Mouse (Mus musculus): ENCODE data around the gene Carf. TPM values are rescaled to one million over a fixed set of nuclear protein-coding genes. Genes with fewer than 3 reads are reported as not detected.
A peak's percentile ranks its signal among the peaks of the same experiment; 100 is the strongest.
"Not testable (repeated sequence)": the region's sequence is repeated elsewhere in the genome, so short reads cannot be mapped to it uniquely, and the experiment has no call there.

Carf gene
- polyA plus RNA-seq (2016; fragmentation: Nextera tagmentation; extraction: Ambion mirVana), result 6.5 and 7.0 TPM in 2 replicates

GRCm38 (mm10) chr1:60098024-60098781, at the start of gene Carf, which contains the start of gene Wdr12:
Carf (plus strand) TSS chr1:60098247.
Wdr12 (minus strand) TSS chr1:60098645.
- Histone ChIP-seq H3K4me2 (peak within 1 kb of the TSS; percentile 80), H3K9me3 (no peaks in the 10 kb centered on the region), H3K27me3 (no peaks in the 10 kb centered on the region), H3K4me3 (replicated peaks) (peak within 1 kb of the TSS; percentile 95), H3K36me3 (replicated peaks) (peaks cover 12% of the 10 kb centered on the region), H3K27ac (peak within 1 kb of the TSS; percentile 97), H3K4me1 (peaks cover 12% of the 10 kb centered on the region), H3K9ac (peak within 1 kb of the TSS; percentile 97)
- ATAC-seq (ENCODE audit: low FRiP score), result peak; percentile 96
- WGBS, result under 1% methylated on average over 51 of the region's 71 CpGs

GRCm38 (mm10) chr1:60054659-60055058, 43.4 kb upstream of the Carf start:
- Histone ChIP-seq H3K9ac (no peak overlapping the region), H3K4me3 (replicated peaks) (no peak overlapping the region), H3K4me1 (no peaks in the 10 kb centered on the region), H3K4me2 (no peak overlapping the region), H3K27ac (no peak overlapping the region), H3K36me3 (replicated peaks) (no peaks in the 10 kb centered on the region), H3K9me3 (no peaks in the 10 kb centered on the region), H3K27me3 (no peaks in the 10 kb centered on the region)
- ATAC-seq (ENCODE audit: low FRiP score), result no peak
- 39% methylated on average over 3 of the region's 3 CpGs for WGBS

GRCm38 (mm10) chr1:60056310-60056709, 41.7 kb upstream of the Carf start:
- Histone ChIP-seq H3K4me3 (replicated peaks) (no peak overlapping the region), H3K4me2 (no peak overlapping the region), H3K9me3 (no peaks in the 10 kb centered on the region), H3K27me3 (no peaks in the 10 kb centered on the region), H3K36me3 (replicated peaks) (no peaks in the 10 kb centered on the region), H3K9ac (no peak overlapping the region), H3K27ac (no peak overlapping the region), H3K4me1 (no peaks in the 10 kb centered on the region)
- 93% methylated on average over 3 of the region's 3 CpGs for WGBS
- no peak for ATAC-seq (ENCODE audit: low FRiP score)

- not testable (repeated sequence) for ATAC-seq (ENCODE audit: low FRiP score); H3K27ac ChIP-seq; H3K9me3 ChIP-seq
Measured at GRCm38 (mm10) chr1:60070725-60071124, 27.3 kb upstream of the Carf start.

GRCm38 (mm10) chr1:60074935-60075334, 23.1 kb upstream of the Carf start:
- H3K4me1 ChIP-seq, result no peaks in the 10 kb centered on the region
- H3K36me3 ChIP-seq (replicated peaks), result peaks cover 29% of the 10 kb centered on the region
- H3K27me3 ChIP-seq, result no peaks in the 10 kb centered on the region
- no peak overlapping the region for H3K9ac ChIP-seq
- no peaks in the 10 kb centered on the region for H3K9me3 ChIP-seq
- ATAC-seq (ENCODE audit: low FRiP score), result no peak
- 87% methylated on average over 2 of the region's 2 CpGs for WGBS
- H3K4me3 ChIP-seq (replicated peaks), result no peak overlapping the region
- H3K27ac ChIP-seq, result no peak overlapping the region
- no peak overlapping the region for H3K4me2 ChIP-seq

More at GRCm38 (mm10) chr1:60070725-60071124, 27.3 kb upstream of the Carf start:
- not testable (repeated sequence) for H3K4me3 ChIP-seq (replicated peaks); H3K9ac ChIP-seq; H3K36me3 ChIP-seq (replicated peaks); H3K4me2 ChIP-seq; H3K27me3 ChIP-seq; H3K4me1 ChIP-seq

- WGBS, result 87% methylated on average over 3 of the region's 3 CpGs
- Histone ChIP-seq H3K9ac (no peak overlapping the region), H3K36me3 (replicated peaks) (peaks cover 29% of the 10 kb centered on the region), H3K4me2 (no peak overlapping the region), H3K4me3 (replicated peaks) (no peak overlapping the region), H3K27me3 (no peaks in the 10 kb centered on the region), H3K27ac (no peak overlapping the region), H3K9me3 (no peaks in the 10 kb centered on the region), H3K4me1 (no peaks in the 10 kb centered on the region)
- no peak for ATAC-seq (ENCODE audit: low FRiP score)
Measured at GRCm38 (mm10) chr1:60075590-60075989, 22.5 kb upstream of the Carf start.

GRCm38 (mm10) chr1:60076411-60076810, 21.6 kb upstream of the Carf start:
- no peaks in the 10 kb centered on the region for H3K4me1 ChIP-seq
- no peak for ATAC-seq (ENCODE audit: low FRiP score)
- no peak overlapping the region for H3K4me2 ChIP-seq
- WGBS, result 91% methylated on average over 6 of the region's 6 CpGs
- H3K27me3 ChIP-seq, result no peaks in the 10 kb centered on the region
- no peak overlapping the region for H3K4me3 ChIP-seq (replicated peaks)
- H3K27ac ChIP-seq, result no peak overlapping the region
- peaks cover 29% of the 10 kb centered on the region for H3K36me3 ChIP-seq (replicated peaks)
- H3K9me3 ChIP-seq, result no peaks in the 10 kb centered on the region
- H3K9ac ChIP-seq, result no peak overlapping the region

- H3K4me3 ChIP-seq (replicated peaks), result peak overlapping the region; percentile 95
Measured at GRCm38 (mm10) chr1:60096572-60097276, 1.3 kb upstream of the Carf start.

GRCm38 (mm10) chr1:60097277-60098023, 597 bp upstream of the Carf start:
- Histone ChIP-seq H3K27me3 (no peaks in the 10 kb centered on the region), H3K4me3 (replicated peaks) (peak overlapping the region; percentile 95), H3K36me3 (replicated peaks) (peaks cover 15% of the 10 kb centered on the region), H3K27ac (peak overlapping the region; percentile 97), H3K9me3 (no peaks in the 10 kb centered on the region), H3K9ac (peak overlapping the region; percentile 97), H3K4me2 (peak overlapping the region; percentile 80), H3K4me1 (peaks cover 12% of the 10 kb centered on the region)
- peak; percentile 88 for ATAC-seq (ENCODE audit: low FRiP score)
- under 1% methylated on average over 25 of the region's 25 CpGs for WGBS

More at GRCm38 (mm10) chr1:60096572-60097276, 1.3 kb upstream of the Carf start:
- no peak overlapping the region for H3K27ac ChIP-seq
- H3K36me3 ChIP-seq (replicated peaks), result peaks cover 22% of the 10 kb centered on the region
- ATAC-seq (ENCODE audit: low FRiP score), result no peak
- peaks cover 12% of the 10 kb centered on the region for H3K4me1 ChIP-seq
- 10% methylated on average over 13 of the region's 13 CpGs for WGBS
- no peaks in the 10 kb centered on the region for H3K27me3 ChIP-seq
- peak overlapping the region; percentile 97; the same call in 1 of the 2 replicates for H3K9ac ChIP-seq
- peak overlapping the region; percentile 80 for H3K4me2 ChIP-seq
- no peaks in the 10 kb centered on the region for H3K9me3 ChIP-seq

- Histone ChIP-seq H3K4me3 (replicated peaks) (peak overlapping the region; percentile 95), H3K9ac (peak overlapping the region; percentile 97), H3K4me2 (peak overlapping the region; percentile 80), H3K27me3 (no peaks in the 10 kb centered on the region), H3K4me1 (peaks cover 12% of the 10 kb centered on the region), H3K36me3 (replicated peaks) (peaks cover 9% of the 10 kb centered on the region), H3K9me3 (no peaks in the 10 kb centered on the region), H3K27ac (no peak overlapping the region)
- no peak for ATAC-seq (ENCODE audit: low FRiP score)
- WGBS, result 13% methylated on average over 9 of the region's 9 CpGs
Measured at GRCm38 (mm10) chr1:60098839-60099238, 792 bp downstream of the Carf start.

- Histone ChIP-seq H3K4me1 (no peaks in the 10 kb centered on the region), H3K9me3 (no peaks in the 10 kb centered on the region), H3K36me3 (replicated peaks) (0 out of 2 replicates have a peak, but pooled peaks cover 4% of the 10 kb centered on the region), H3K4me2 (no peak overlapping the region), H3K4me3 (replicated peaks) (no peak overlapping the region), H3K27ac (no peak overlapping the region), H3K27me3 (no peaks in the 10 kb centered on the region), H3K9ac (no peak overlapping the region)
- 92% methylated on average over 1 of the region's 1 CpGs for WGBS
- ATAC-seq (ENCODE audit: low FRiP score), result no peak
Measured at GRCm38 (mm10) chr1:60104582-60104981, 6.5 kb downstream of the Carf start.

All from forebrain, embryonic 12.5 days (tissue).